Mouse (Mus musculus): ENCODE data around the gene Mrps11. TPM values are rescaled to one million over a fixed set of nuclear protein-coding genes. Genes with fewer than 3 reads are reported as not detected.

The Mrps11 gene
- 73.8 and 80.9 TPM in 2 replicates for polyA plus RNA-seq (2015; fragmentation: Nextera tagmentation; extraction: Ambion mirVana)

DNA sequence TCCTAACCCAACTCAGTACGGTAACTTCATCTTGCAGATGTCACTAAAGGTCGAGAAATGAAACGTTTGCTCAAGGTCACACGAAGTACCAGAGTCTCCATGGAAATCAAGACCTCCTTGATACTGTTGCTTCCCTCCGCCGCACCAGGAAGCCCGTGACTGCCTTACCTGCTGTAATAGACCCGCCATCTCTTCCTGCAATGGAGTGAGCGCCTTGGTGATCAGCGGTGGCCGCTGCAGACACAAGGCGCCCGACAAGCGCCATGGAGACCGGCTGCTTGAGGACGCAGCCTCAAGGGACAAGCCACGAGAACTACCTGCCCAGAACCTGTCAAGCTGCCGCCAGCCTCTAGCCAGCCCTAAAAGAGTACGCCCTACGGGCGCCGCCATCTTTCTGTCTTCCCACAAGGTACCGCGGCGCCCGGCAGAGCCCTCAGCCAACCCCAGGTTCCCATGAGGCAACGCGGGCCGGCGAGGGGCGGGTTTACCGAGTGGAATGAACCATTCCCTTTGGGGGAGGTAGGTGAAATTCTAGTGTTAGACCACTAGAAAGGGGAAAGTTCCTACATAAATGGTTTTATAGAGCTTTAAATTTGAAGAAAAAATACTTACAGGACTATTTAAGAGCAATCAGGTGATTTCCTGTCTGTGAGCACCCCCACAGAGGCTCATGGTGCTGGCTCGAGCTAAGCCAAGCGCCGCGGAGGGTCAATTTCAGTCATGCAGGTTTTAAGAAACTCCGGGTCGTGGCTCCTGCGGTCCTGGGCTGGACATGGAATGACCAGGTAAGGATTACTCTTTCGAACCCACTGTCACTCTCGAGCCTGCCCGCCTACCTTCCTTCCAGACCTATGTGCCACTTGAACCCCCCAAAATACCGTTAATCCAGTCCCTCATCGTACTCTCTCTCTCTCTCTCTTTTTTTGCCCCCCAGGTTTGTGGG is at the start of gene Mrps11, which contains the start of gene Mrpl46:
TSS of gene Mrps11 (plus strand) at position 481 of the 943 bp plus-strand sequence.
TSS of gene Mrpl46 (minus strand) at position 893 of the 943 bp plus-strand sequence.
- Histone ChIP-seq H3K9ac (peak within 1 kb of the TSS; percentile 76), H3K4me3 (replicated peaks) (peak within 1 kb of the TSS; percentile 91), H3K27ac (peak within 1 kb of the TSS; percentile 70), H3K9me3 (replicated peaks) (no peaks in the 10 kb centered on the region), H3K36me3 (peaks cover 56% of the 10 kb centered on the region), H3K27me3 (no peaks in the 10 kb centered on the region), H3K4me1 (peaks cover 23% of the 10 kb centered on the region), H3K4me2 (peak within 1 kb of the TSS; percentile 79)
- peak; percentile 98 for ATAC-seq (replicated peaks; ENCODE audit: low FRiP score)
- under 1% methylated on average over 44 of the region's 44 CpGs for WGBS

DNA sequence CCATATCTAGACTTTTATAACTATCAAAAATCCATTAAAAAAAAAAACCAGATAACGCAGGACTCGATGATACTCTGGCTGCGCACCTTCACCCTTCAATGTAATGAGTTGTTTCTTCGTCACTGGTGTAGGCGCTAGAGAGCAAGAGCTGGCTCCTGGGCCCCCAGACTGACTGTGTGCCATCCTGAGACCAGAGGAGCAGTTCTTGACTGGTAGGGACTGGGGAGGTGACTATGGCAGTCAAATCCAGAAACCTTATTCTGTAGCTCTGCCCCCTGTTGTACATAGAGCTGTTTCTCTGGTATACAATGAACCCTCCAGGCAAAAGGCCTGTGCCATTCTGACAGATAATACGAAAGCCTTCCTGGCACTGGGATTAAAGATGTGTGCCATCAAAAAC is 45.7 kb upstream of the Mrps11 start:
- Histone ChIP-seq H3K4me1 (no peaks in the 10 kb centered on the region), H3K27me3 (no peaks in the 10 kb centered on the region), H3K9me3 (replicated peaks) (no peaks in the 10 kb centered on the region), H3K4me3 (replicated peaks) (no peak overlapping the region), H3K4me2 (no peak overlapping the region), H3K27ac (no peak overlapping the region), H3K36me3 (no peaks in the 10 kb centered on the region), H3K9ac (no peak overlapping the region)
- no peak for ATAC-seq (replicated peaks; ENCODE audit: low FRiP score)
- 95% methylated on average over 6 of the region's 6 CpGs for WGBS

DNA sequence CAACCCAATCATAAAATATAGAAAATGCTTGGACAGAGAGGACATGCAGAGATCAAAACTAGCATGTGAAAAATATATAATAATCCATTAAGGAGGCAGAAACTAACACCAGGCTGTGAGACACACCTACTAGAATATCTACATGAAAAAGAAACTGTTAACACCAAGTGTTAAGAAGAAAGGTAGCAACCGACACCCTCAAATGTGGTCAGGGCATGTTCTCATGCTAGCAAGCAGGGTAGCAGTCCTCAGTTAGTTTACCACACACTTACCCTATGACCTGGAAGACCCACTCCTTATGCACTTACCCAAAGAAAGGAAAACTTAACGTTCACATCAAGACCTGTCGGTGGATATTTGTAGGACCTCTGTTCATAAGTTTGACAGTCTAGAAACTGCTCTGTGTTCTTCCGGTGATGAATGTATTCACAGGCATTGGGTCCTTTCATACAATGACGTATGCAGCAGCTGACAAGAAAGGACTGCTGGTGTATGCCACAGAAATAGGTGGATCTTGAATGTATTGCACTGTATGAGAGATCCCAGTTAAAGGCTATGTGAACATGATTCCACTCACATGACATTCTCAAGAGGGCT is 45.2 kb upstream of the Mrps11 start, which contains the start of gene Ntrk3:
TSS of gene Ntrk3 (minus strand) at position 399 of the 597 bp plus-strand sequence.
- Histone ChIP-seq H3K4me2 (no peak within 1 kb of the TSS), H3K4me1 (no peaks in the 10 kb centered on the region), H3K27me3 (no peaks in the 10 kb centered on the region), H3K9me3 (replicated peaks) (no peaks in the 10 kb centered on the region), H3K27ac (no peak within 1 kb of the TSS), H3K9ac (no peak within 1 kb of the TSS), H3K4me3 (replicated peaks) (no peak within 1 kb of the TSS), H3K36me3 (no peaks in the 10 kb centered on the region)
- ATAC-seq (replicated peaks; ENCODE audit: low FRiP score) = no peak
- WGBS = 75% methylated on average over 5 of the region's 5 CpGs

DNA sequence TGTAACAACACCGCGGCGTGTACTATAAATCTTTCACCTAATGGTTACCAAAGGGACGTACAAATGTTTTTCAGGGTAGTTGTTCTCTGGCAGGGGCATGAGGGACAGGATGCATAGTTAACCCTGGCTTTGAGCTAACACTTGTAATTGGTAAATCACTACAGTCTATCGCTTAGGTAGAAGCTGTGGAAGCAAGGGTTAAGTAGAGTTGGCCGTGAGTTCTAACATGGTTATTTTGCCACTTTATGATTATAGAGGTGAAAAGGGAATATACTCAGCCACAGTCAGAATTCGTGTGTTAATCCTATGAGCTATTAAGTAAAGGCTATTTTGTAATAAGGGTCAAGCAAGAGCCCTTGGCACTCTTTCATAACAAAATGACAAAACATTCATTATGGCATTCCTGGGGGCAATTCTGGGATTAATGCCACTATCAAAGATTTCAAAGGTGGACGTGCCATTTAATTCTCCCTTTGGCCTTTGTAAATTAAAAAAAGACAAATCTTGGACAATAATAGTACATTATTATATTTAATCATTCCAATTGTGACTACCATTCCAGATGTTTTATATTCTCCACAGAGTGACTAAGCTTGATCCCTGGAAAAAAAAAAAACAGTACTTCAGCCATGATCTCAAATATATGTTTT is 43.4 kb upstream of the Mrps11 start:
- H3K9ac ChIP-seq = no peak overlapping the region
- H3K9me3 ChIP-seq (replicated peaks) = no peaks in the 10 kb centered on the region
- H3K4me3 ChIP-seq (replicated peaks) = no peak overlapping the region
- no peak overlapping the region for H3K4me2 ChIP-seq
- WGBS = 68% methylated on average over 8 of the region's 8 CpGs
- H3K27me3 ChIP-seq = no peaks in the 10 kb centered on the region
- no peak for ATAC-seq (replicated peaks; ENCODE audit: low FRiP score)
- H3K36me3 ChIP-seq = no peaks in the 10 kb centered on the region
- no peak overlapping the region for H3K27ac ChIP-seq
- no peaks in the 10 kb centered on the region for H3K4me1 ChIP-seq

DNA sequence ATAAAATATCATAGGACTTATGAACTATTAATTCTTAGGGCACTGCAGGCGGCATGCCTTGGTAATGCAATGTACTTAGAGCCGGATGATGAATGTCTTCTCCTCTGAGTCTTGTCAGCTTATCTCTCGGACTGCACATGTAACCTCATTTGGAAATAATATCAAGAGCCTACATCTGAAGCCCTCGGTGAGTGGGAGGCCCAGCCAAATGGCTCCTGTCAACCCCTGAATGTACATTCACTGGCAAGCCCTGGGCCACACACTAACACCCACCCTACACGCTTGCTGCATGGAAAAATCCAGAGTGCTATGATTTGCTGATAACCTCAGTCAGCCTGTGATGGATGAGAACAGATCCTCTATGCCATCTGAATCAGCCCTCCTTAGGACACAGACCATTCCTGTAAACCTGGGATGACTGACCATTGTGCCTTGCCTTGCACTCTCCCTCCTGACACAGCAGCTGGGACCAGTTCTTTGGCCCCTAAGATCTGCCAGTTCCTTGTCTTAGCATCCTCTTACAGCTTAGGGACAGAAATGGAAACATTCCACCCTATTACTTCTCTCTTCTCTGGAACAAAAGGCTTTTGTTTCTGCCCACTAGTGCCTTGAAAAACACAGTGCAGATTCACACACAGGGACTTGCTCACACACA is 39.1 kb upstream of the Mrps11 start:
- no peaks in the 10 kb centered on the region for H3K36me3 ChIP-seq
- H3K9me3 ChIP-seq (replicated peaks) = no peaks in the 10 kb centered on the region
- no peak overlapping the region for H3K4me3 ChIP-seq (replicated peaks)
- H3K27ac ChIP-seq = no peak overlapping the region
- ATAC-seq (replicated peaks; ENCODE audit: low FRiP score) = no peak
- no peak overlapping the region for H3K9ac ChIP-seq
- H3K27me3 ChIP-seq = no peaks in the 10 kb centered on the region
- no peaks in the 10 kb centered on the region for H3K4me1 ChIP-seq
- WGBS = 53% methylated on average over 5 of the region's 5 CpGs
- H3K4me2 ChIP-seq = no peak overlapping the region

DNA sequence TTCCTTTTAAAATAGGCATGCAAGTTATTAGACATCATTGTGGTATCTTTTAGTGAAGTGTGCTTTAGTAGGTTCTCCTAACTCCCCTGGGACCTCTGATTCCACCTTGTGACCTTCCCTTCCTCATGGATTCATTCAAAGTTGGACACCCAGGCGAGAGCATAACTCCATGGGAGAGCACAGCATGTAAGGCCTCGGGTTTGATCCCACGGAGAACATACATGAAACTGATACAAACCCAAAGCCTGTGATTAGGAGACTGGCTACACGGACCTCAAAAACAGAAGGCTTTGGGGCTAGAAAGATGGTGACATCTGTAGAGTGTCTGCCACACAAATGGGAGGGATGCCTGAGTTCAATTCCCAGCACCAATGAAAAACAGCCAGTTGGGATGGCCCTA is 30.0 kb upstream of the Mrps11 start:
- no peaks in the 10 kb centered on the region for H3K9me3 ChIP-seq (replicated peaks)
- no peak for ATAC-seq (replicated peaks; ENCODE audit: low FRiP score)
- H3K27ac ChIP-seq = no peak overlapping the region
- H3K4me2 ChIP-seq = no peak overlapping the region
- H3K27me3 ChIP-seq = no peaks in the 10 kb centered on the region
- no peak overlapping the region for H3K9ac ChIP-seq
- no peaks in the 10 kb centered on the region for H3K4me1 ChIP-seq
- no peak overlapping the region for H3K4me3 ChIP-seq (replicated peaks)
- 90% methylated on average over 4 of the region's 4 CpGs for WGBS
- H3K36me3 ChIP-seq = no peaks in the 10 kb centered on the region

DNA sequence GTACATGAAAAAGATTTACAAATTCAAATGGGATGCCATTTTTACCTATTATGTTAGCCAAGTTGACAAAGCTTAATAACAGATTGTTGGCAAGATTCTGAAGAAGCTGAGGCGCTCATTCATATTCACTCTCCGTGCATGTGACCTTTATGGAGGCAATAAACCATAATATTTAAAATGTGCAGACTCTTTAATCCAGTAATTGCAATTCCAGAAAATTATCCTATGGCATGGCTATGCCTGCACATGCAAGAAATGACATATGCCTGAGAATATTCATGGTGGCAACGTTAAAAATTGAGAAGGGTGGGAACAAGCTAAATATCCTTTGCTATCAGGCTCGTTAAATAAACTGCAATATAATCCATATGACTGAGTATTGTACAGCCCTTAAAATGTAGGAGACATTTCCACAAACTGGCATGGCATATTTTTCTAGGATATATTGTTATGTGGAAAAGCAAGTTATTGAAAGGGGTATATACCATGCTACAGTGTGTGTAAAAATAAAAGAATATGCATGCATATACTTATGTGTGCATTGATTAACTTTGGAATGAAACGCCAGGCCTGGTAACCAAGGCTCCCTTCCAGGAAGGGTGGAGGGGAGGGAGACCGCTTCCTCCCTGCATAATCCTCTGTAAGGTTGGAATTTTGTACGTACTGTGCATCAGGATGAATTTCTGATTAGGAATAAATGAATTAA is 29.0 kb upstream of the Mrps11 start:
- WGBS = 84% methylated on average over 7 of the region's 7 CpGs
- Histone ChIP-seq H3K4me3 (replicated peaks) (no peak overlapping the region), H3K27ac (no peak overlapping the region), H3K27me3 (no peaks in the 10 kb centered on the region), H3K4me1 (no peaks in the 10 kb centered on the region), H3K9me3 (replicated peaks) (no peaks in the 10 kb centered on the region), H3K36me3 (no peaks in the 10 kb centered on the region), H3K4me2 (no peak overlapping the region), H3K9ac (no peak overlapping the region)
- no peak for ATAC-seq (replicated peaks; ENCODE audit: low FRiP score)

DNA sequence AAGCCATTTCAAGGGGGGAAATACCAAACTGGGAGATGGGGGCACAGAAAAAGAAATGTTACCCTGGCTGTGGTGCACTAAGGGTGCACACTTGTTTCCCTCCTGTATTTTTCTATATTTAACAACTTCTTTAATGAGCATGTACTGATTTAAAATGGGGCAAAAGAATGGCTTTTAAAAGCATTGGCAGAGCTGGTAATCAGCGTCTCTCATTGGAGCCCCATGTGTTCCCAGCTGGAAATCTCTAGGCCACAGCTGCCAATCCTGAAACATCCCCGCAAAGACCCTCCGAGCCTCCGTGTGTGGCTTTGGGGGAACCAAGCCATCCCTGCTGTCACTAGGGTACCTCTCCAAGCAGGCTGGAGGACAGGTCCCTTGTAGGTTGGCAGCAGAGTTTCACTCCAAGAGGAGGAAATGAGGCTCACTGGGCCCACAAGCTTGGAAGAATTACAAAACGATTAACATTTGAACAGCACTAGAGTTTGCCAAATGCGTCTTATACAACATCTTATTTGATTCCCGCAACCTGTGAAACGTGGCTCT is 28.4 kb upstream of the Mrps11 start:
- H3K27ac ChIP-seq = no peak overlapping the region
- no peaks in the 10 kb centered on the region for H3K36me3 ChIP-seq
- no peak overlapping the region for H3K9ac ChIP-seq
- no peak for ATAC-seq (replicated peaks; ENCODE audit: low FRiP score)
- H3K4me3 ChIP-seq (replicated peaks) = no peak overlapping the region
- 71% methylated on average over 8 of the region's 8 CpGs for WGBS
- no peak overlapping the region for H3K4me2 ChIP-seq
- no peaks in the 10 kb centered on the region for H3K9me3 ChIP-seq (replicated peaks)
- no peaks in the 10 kb centered on the region for H3K4me1 ChIP-seq
- H3K27me3 ChIP-seq = no peaks in the 10 kb centered on the region

DNA sequence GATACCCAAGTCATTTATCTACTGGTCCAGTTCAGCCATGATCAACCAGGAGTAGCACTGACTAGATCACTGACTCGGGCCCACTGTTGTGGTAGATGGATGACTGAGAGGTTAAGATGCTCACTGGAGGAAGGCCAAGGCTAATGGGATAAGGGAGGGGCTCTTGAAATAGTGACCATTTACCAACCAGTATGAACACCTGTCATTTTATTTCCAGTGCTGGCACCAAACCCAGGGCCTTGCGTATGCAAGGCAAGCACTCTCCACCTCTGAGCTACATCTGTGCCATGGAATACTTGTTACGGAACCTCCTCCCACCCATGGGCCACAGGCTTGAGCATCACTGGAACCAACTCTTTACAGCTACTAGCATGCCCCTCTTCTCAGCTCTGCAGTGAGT is 19.1 kb upstream of the Mrps11 start:
- no peaks in the 10 kb centered on the region for H3K4me1 ChIP-seq
- ATAC-seq (replicated peaks; ENCODE audit: low FRiP score) = no peak
- 86% methylated on average over 3 of the region's 3 CpGs for WGBS

DNA sequence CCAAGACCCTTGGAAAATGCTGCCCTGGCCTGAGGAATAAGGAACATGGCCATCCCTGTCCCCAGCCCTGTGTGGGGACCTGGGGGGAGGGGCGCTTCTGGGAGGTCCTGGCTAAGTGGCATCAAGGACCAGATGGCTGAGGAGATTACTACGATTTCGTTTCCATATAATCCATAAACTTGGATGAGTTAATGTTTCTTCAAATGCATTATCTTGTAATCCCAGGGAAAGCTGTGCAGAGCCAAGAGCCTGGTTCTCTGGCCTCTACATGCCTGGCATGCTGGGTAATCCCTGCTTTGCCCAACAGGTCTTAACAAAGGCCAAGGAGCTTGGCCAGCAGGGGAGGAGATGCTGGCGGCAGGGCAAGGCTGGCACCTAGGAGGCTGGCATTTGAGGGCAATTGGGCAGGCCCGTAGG is 17.7 kb upstream of the Mrps11 start:
- H3K27ac ChIP-seq = no peak overlapping the region
- no peaks in the 10 kb centered on the region for H3K27me3 ChIP-seq
- H3K4me1 ChIP-seq = no peaks in the 10 kb centered on the region
- ATAC-seq (replicated peaks; ENCODE audit: low FRiP score) = no peak
- 77% methylated on average over 5 of the region's 5 CpGs for WGBS
- H3K9ac ChIP-seq = no peak overlapping the region
- H3K36me3 ChIP-seq = no peaks in the 10 kb centered on the region
- H3K9me3 ChIP-seq (replicated peaks) = no peaks in the 10 kb centered on the region
- H3K4me3 ChIP-seq (replicated peaks) = no peak overlapping the region
- no peak overlapping the region for H3K4me2 ChIP-seq

More for the DNA sequence above, 19.1 kb upstream of the Mrps11 start:
- H3K4me2 ChIP-seq = no peak overlapping the region
- H3K9me3 ChIP-seq (replicated peaks) = no peaks in the 10 kb centered on the region
- H3K27ac ChIP-seq = no peak overlapping the region
- no peak overlapping the region for H3K9ac ChIP-seq
- no peaks in the 10 kb centered on the region for H3K27me3 ChIP-seq
- H3K36me3 ChIP-seq = no peaks in the 10 kb centered on the region
- H3K4me3 ChIP-seq (replicated peaks) = no peak overlapping the region
